Mouse (Mus musculus) heart, adult 2 months (tissue): ENCODE measurements at regions not wholly inside any gene's neighbourhood (a gene's known extent, or its start where the extent isn't known, plus 50 kb on each side); places are given as distances from the start of the nearest gene placed in this dataset.

Experiments used
- CTCF ChIP-seq: fragments of 200-600 bp; IDR thresholded peaks from 2 replicates; pipeline ENCODE4 v1.8.1; 2022; ENCODE audit warnings: antibody characterized with exemption, mild to moderate bottlenecking, moderate library complexity
- EP300 ChIP-seq: fragments of 200-500 bp; IDR thresholded peaks from 2 replicates; pipeline ENCODE4 v1.6.1; 2011; ENCODE audit warnings: low read depth, low read length, control low read depth; ENCODE audit not compliant: insufficient read depth

DNA sequence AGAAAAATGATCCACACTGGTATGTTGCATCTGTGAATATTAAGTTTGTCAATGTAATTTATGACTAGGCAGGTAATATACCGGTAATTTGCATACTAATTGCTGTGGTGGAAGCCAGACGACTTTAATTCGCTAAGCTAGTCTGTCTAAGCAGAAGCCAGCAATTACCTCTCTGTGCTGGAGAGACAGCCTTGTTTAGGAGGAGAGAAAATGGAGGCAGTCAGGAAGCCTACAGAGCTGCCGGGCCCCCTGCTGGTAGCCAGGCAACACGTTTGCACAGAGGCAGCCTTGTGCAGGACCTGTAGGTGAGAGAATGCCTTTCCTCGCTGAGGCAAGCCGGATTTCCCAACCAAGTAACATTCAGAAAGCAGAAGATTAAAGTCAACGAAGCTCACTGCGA, 91.4 kb upstream of the Zfp366 start:
- TF ChIP-seq CTCF (peak; percentile 99), EP300 (peak; percentile 65; the same call in 1 of the 2 replicates)
